Comparison of ENCODE assay signal across 7 mouse cellular contexts in the genomic region with DNA sequence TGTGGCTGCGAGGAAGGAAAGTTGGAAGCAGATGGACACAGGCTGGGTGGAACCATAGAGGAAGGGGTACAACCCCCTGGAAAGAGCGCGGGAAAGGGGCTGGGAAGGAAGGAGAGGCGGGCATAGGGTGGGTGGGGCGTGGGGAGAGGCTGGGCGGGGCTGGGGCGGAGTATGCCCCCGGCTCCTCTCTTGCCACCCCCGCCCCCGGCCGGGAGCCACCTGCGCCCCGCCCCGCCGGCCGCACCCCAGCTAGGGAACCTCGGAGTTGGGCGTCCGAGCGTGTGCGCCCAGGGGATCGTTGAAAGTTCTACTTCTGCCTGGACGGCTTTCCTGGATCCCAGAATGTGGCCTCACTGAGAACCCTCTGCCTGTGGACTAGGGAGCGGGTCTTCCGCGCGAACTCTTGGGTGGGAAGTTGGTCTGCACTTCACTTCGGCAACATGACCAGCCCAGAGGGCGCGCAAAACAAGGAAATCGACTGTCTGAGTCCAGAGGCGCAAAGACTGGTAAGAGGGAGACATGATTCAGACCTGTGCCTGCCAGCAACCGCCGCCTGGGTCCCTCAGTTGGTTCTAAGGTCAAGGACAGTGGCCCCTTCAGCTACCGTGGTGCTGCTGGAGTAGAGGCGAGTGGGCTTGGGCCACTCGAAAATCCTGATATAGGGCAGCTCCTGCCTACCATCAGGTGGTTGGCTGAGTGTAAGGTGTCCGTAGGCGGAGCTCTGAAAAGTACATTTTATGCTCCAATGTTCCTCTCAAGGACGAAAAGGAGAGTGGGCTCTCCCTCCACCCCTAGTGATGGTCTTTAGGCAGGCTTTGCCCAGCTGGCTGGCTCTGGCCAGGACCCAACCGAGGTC. TPM values are rescaled to one million over a fixed set of nuclear protein-coding genes. Genes with fewer than 3 reads are reported as not detected.
DNase-seq lines count a peak whose midpoint lies in the region; ATAC-seq lines count a peak whose summit lies in the region.

No protein-coding gene starts in this region.

- no peaks in the 10 kb centered on the region for H3K9me3 ChIP-seq in embryonic facial prominence, embryonic 14.5 days (ENCODE audit: control insufficient read depth, low read length)
- H3K9me3 ChIP-seq in heart, embryonic 15.5 days (replicated peaks), result no peaks in the 10 kb centered on the region

- H3K4me2 ChIP-seq in embryonic facial prominence, embryonic 14.5 days (ENCODE audit: low read depth, low read length), result peak overlapping the region; percentile 98
- H3K4me2 ChIP-seq in heart, embryonic 15.5 days, result peak overlapping the region; percentile 90

- DNase-seq in T-cell, adult 2 months (ENCODE audit: low spot score), result peak; percentile 77
- peak; percentile 83 for DNase-seq in embryonic facial prominence, embryonic 14.5 days (ENCODE audit: low spot score)
- peak; percentile 89 for DNase-seq in kidney, postnatal 10 days
- DNase-seq in spleen, postnatal 4 days (ENCODE audit: low spot score in 2 of 2), result peak; percentile 77 to 88
- no peak for DNase-seq in cerebellum, postnatal 14 days

- peaks cover 20% of the 10 kb centered on the region for H3K4me1 ChIP-seq in embryonic facial prominence, embryonic 14.5 days (ENCODE audit: control insufficient read depth, insufficient read depth, low read length)
- peaks cover 72% of the 10 kb centered on the region for H3K4me1 ChIP-seq in heart, embryonic 15.5 days (replicated peaks)

- H3K36me3 ChIP-seq in embryonic facial prominence, embryonic 14.5 days (ENCODE audit: control insufficient read depth, insufficient read depth, low read length), result no peaks in the 10 kb centered on the region
- no peaks in the 10 kb centered on the region for H3K36me3 ChIP-seq in heart, embryonic 15.5 days

- 2% methylated on average over 31 of the region's 41 CpGs for WGBS in embryonic facial prominence, embryonic 14.5 days
- 1% methylated on average over 38 of the region's 41 CpGs for WGBS in heart, embryonic 15.5 days

- no peaks in the 10 kb centered on the region for H3K27me3 ChIP-seq in embryonic facial prominence, embryonic 14.5 days (replicated peaks; ENCODE audit: control insufficient read depth, insufficient read depth, low read length)
- no peaks in the 10 kb centered on the region for H3K27me3 ChIP-seq in heart, embryonic 15.5 days

- peak; percentile 81 for ATAC-seq in embryonic facial prominence, embryonic 14.5 days (ENCODE audit: low read depth)
- ATAC-seq in heart, embryonic 15.5 days (replicated peaks; ENCODE audit: insufficient number of reproducible peaks, insufficient read depth, low FRiP score, low read depth), result peak; percentile 76
- ATAC-seq in megakaryocyte, adult 5-6 weeks (ENCODE audit: poor library complexity, severe bottlenecking), result peak; percentile 33

- H3K9ac ChIP-seq in embryonic facial prominence, embryonic 14.5 days (ENCODE audit: low read depth, low read length), result peak overlapping the region; percentile 63
- peak overlapping the region; percentile 74 for H3K9ac ChIP-seq in heart, embryonic 15.5 days

- peak overlapping the region; percentile 57 for H3K4me3 ChIP-seq in embryonic facial prominence, embryonic 14.5 days (ENCODE audit: low read depth, low read length)
- H3K4me3 ChIP-seq in heart, embryonic 15.5 days, result peak overlapping the region; percentile 66

- H3K27ac ChIP-seq in embryonic facial prominence, embryonic 14.5 days (replicated peaks; ENCODE audit: low read depth, low read length), result peak overlapping the region; percentile 44
- peak overlapping the region; percentile 96 for H3K27ac ChIP-seq in heart, embryonic 15.5 days

RNA-seq across cellular contexts. Expression of a gene that starts 54.9 kb away (rescaled TPM):
- polyA plus RNA-seq in embryonic facial prominence, embryonic 14.5 days (2014; fragmentation: Nextera tagmentation; extraction: Ambion mirVana), result 51.6 and 58.6 TPM in 2 replicates
- polyA plus RNA-seq in heart, embryonic 15.5 days (2015; fragmentation: Nextera tagmentation; extraction: Ambion mirVana), result 136 and 149 TPM in 2 replicates
- total RNA-seq in megakaryocyte, adult 5-6 weeks (2015), result 123 and 128 TPM in 2 replicates
- total RNA-seq in megakaryocyte, adult 5-6 weeks (2017), result 228 and 254 TPM in 2 replicates

Comparison
In these comparisons a context has a peak if more than half of its experiments do, and no peak if none do; other contexts are left out.
1. DNase-seq: peak in T-cell, adult 2 months (single experiment), embryonic facial prominence, embryonic 14.5 days (single experiment), kidney, postnatal 10 days (single experiment) and spleen, postnatal 4 days (2 of 2); none in cerebellum, postnatal 14 days (0 of 2).
2. Peak in every context shown above with its lines, with median percentiles within 50 percentile points of each other: ATAC-seq.